Mouse (Mus musculus) spleen, adult 2 months (tissue): ENCODE results near the gene Pias4.

Experiments used
- CTCF ChIP-seq: fragments of 200-500 bp; IDR thresholded peaks from 2 replicates; pipeline ENCODE4 v1.5.1; 2011; ENCODE audit warnings: mild to moderate bottlenecking, inconsistent platforms; ENCODE audit not compliant: insufficient read depth, insufficient read length, insufficient replicate concordance; ENCODE audit errors: extremely low read depth
- POLR2A ChIP-seq: fragments of 200-500 bp; IDR thresholded peaks from 2 replicates; pipeline ENCODE4 v1.6.1; 2011; ENCODE audit warnings: low read depth, low read length, inconsistent platforms

- TF ChIP-seq CTCF (no peak), POLR2A (no peak)
Observed at GRCm38 (mm10) chr10:81139529-81139846, 28.2 kb downstream of the Pias4 start.
